Mouse (Mus musculus) cerebellum, adult 2 months (tissue): ENCODE data around the gene Zfp618.

Experiments
- CTCF ChIP-seq: fragments of 200-500 bp; IDR thresholded peaks from 2 replicates; pipeline ENCODE4 v1.5.1; 2011; ENCODE audit warnings: low read depth, mild to moderate bottlenecking, control low read depth, low read length, moderate library complexity, borderline replicate concordance; ENCODE audit not compliant: insufficient read depth
- POLR2A ChIP-seq: fragments of 200-500 bp; IDR thresholded peaks from 2 replicates; pipeline ENCODE4 v1.6.1; 2011; ENCODE audit warnings: low read length, control low read depth, borderline replicate concordance; ENCODE audit not compliant: insufficient read depth

GRCm38 (mm10) chr4:63006198-63007155 is 41.1 kb downstream of the Zfp618 start:
- TF ChIP-seq CTCF, result no peak
- TF ChIP-seq POLR2A, result no peak
